Mouse (Mus musculus): ENCODE data around the gene Jazf1. TPM values are rescaled to one million over a fixed set of nuclear protein-coding genes. Genes with fewer than 3 reads are reported as not detected.

The Jazf1 gene
- polyA plus RNA-seq, 1 experiment from 2014 or later = 1.4 TPM

DNA sequence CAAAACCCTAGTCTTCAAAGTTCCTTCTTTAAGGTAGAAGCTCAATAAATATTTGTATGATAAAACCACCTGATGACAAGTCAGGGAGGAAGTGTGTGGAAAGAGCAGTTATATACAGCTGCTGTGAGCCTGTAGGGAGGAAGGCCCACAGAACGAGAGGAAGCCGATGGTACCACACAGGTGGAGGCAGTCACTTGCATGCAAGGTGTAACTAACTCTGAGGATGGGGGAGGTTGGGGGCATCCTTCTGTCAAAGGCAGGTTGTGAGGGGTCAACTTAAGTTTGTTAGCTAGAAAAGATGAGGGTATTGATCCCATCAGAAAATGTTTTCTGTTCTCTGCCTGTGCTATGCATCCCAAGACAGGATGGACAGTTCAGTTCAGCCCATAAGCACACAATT is 200.1 kb downstream of the Jazf1 start:
- H3K27ac ChIP-seq = no peak overlapping the region
- no peak overlapping the region for H3K9ac ChIP-seq
- H3K9me3 ChIP-seq (replicated peaks) = no peaks in the 10 kb centered on the region
- no peak overlapping the region for H3K4me2 ChIP-seq
- H3K4me1 ChIP-seq (replicated peaks) = no peaks in the 10 kb centered on the region
- no peaks in the 10 kb centered on the region for H3K27me3 ChIP-seq
- 64% methylated on average over 2 of the region's 2 CpGs for WGBS (ENCODE audit: insufficient replicate concordance)
- no peaks in the 10 kb centered on the region for H3K36me3 ChIP-seq
- H3K4me3 ChIP-seq (replicated peaks) = no peak overlapping the region
- ATAC-seq (ENCODE audit: low read depth) (no peak), DNase-seq (no peak)

DNA sequence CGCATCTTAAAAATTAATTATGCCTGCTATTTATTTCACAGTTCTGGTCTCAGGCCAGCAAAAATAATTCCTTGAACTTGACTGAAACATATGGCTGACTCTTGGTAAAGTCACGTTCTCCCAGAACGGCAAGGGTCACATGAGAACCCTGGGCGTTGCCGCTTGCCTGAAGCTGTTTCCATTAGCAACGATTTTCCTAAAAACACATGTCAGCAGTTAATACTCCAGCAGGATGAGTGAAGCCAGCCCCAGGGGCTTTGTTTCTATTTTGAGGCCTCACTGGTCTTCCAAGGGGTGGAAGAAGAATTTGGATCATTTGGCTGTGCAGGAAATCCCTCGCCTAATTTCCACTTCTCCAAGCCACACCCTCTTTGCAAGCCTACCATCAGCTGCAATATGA is 206.5 kb downstream of the Jazf1 start:
- Histone ChIP-seq H3K9ac (no peak overlapping the region), H3K27ac (no peak overlapping the region), H3K4me3 (replicated peaks) (no peak overlapping the region), H3K4me1 (replicated peaks) (no peaks in the 10 kb centered on the region), H3K9me3 (replicated peaks) (no peaks in the 10 kb centered on the region), H3K36me3 (no peaks in the 10 kb centered on the region), H3K27me3 (no peaks in the 10 kb centered on the region), H3K4me2 (no peak overlapping the region)
- ATAC-seq (ENCODE audit: low read depth) = no peak
- DNase-seq = no peak
- WGBS (ENCODE audit: insufficient replicate concordance) = 71% methylated on average over 7 of the region's 7 CpGs

DNA sequence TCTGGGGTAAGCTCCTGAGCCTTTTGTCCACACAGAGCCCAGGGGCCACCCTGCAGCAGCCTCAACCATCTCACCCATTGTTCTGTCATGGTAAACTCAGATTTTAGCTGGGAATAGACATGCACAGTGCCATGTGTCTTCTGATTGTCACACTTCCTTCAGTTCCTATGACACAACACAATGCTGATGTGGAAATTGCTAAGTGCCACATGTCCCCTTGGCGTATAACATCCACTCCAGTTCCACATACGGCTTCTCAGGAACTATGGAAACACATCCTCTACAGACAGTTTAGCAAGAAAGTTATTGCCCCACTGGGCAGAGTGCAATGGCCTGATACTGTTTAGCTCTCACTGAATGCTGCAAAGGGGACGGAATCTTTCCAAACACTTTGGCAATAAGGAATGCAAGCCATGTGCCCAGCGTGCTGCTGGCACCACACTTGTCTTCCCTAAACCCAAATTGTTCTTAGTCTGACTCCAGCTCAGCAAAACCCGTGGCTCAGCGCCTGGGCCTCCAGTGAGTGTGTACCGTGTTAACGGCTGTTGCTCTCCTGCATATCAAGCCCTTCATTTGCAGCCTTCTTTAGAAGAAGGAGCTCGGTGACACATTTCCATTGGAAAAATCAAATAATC is 207.1 kb downstream of the Jazf1 start:
- 66% methylated on average over 9 of the region's 9 CpGs for WGBS (ENCODE audit: insufficient replicate concordance)
- Histone ChIP-seq H3K36me3 (no peaks in the 10 kb centered on the region), H3K27me3 (no peaks in the 10 kb centered on the region), H3K4me2 (no peak overlapping the region), H3K9me3 (replicated peaks) (no peaks in the 10 kb centered on the region), H3K27ac (no peak overlapping the region), H3K9ac (no peak overlapping the region), H3K4me1 (replicated peaks) (no peaks in the 10 kb centered on the region), H3K4me3 (replicated peaks) (no peak overlapping the region)
- DNase-seq = no peak
- ATAC-seq (ENCODE audit: low read depth) = no peak

DNA sequence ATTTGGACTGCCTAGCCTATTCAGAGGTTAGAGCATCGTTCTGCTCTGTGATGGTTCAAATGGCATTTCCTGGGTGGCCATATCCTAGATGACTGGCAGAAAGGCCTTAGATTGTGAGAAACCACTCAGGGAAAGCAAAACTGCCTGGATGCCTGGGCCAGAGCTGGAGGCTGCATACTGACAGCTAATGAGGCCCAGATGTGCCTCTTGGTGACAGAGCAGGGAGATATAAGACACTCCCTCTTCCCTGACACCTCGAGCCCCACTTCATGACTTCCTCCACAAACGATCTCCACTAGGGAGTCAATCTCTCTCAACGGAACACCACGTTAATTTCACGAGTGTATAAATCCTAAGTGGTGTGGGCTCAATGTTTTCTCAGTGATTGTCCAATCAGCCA is 207.7 kb downstream of the Jazf1 start:
- 41% methylated on average over 6 of the region's 6 CpGs for WGBS (ENCODE audit: insufficient replicate concordance)
- no peaks in the 10 kb centered on the region for H3K27me3 ChIP-seq
- H3K27ac ChIP-seq = no peak overlapping the region
- ATAC-seq (ENCODE audit: low read depth) (no peak), DNase-seq (no peak)
- no peak overlapping the region for H3K4me3 ChIP-seq (replicated peaks)
- H3K9me3 ChIP-seq (replicated peaks) = no peaks in the 10 kb centered on the region
- H3K36me3 ChIP-seq = no peaks in the 10 kb centered on the region
- no peak overlapping the region for H3K4me2 ChIP-seq
- no peaks in the 10 kb centered on the region for H3K4me1 ChIP-seq (replicated peaks)
- no peak overlapping the region for H3K9ac ChIP-seq

- H3K27ac ChIP-seq = no peak overlapping the region
- no peaks in the 10 kb centered on the region for H3K9me3 ChIP-seq (replicated peaks)
- no peak overlapping the region for H3K4me2 ChIP-seq
- DNase-seq = no peak
- 62% methylated on average over 3 of the region's 3 CpGs for WGBS (ENCODE audit: insufficient replicate concordance)
- no peak overlapping the region for H3K9ac ChIP-seq
- no peaks in the 10 kb centered on the region for H3K36me3 ChIP-seq
- no peak overlapping the region for H3K4me3 ChIP-seq (replicated peaks)
- H3K27me3 ChIP-seq = no peaks in the 10 kb centered on the region
- no peaks in the 10 kb centered on the region for H3K4me1 ChIP-seq (replicated peaks)
- ATAC-seq (ENCODE audit: low read depth) = no peak
These were observed 209.5 kb downstream of the Jazf1 start for GRCm38 (mm10) chr6:52858911-52859431.

- Histone ChIP-seq H3K36me3 (no peaks in the 10 kb centered on the region), H3K27me3 (no peaks in the 10 kb centered on the region), H3K4me2 (no peak overlapping the region), H3K4me3 (replicated peaks) (no peak overlapping the region), H3K27ac (no peak overlapping the region), H3K9me3 (replicated peaks) (no peaks in the 10 kb centered on the region), H3K4me1 (replicated peaks) (no peaks in the 10 kb centered on the region), H3K9ac (no peak overlapping the region)
- ATAC-seq (ENCODE audit: low read depth) (no peak), DNase-seq (no peak)
- 58% methylated on average over 8 of the region's 8 CpGs for WGBS (ENCODE audit: insufficient replicate concordance)
These were observed 215.9 kb downstream of the Jazf1 start for GRCm38 (mm10) chr6:52852404-52853107.

- Histone ChIP-seq H3K4me1 (replicated peaks) (no peaks in the 10 kb centered on the region), H3K4me3 (replicated peaks) (no peak overlapping the region), H3K27ac (no peak overlapping the region), H3K4me2 (no peak overlapping the region), H3K9ac (no peak overlapping the region), H3K27me3 (no peaks in the 10 kb centered on the region), H3K36me3 (no peaks in the 10 kb centered on the region), H3K9me3 (replicated peaks) (no peaks in the 10 kb centered on the region)
- DNase-seq (no peak), ATAC-seq (ENCODE audit: low read depth) (no peak)
- WGBS (ENCODE audit: insufficient replicate concordance) = 51% methylated on average over 3 of the region's 3 CpGs
These were observed 216.5 kb downstream of the Jazf1 start for GRCm38 (mm10) chr6:52851975-52852374.

DNA sequence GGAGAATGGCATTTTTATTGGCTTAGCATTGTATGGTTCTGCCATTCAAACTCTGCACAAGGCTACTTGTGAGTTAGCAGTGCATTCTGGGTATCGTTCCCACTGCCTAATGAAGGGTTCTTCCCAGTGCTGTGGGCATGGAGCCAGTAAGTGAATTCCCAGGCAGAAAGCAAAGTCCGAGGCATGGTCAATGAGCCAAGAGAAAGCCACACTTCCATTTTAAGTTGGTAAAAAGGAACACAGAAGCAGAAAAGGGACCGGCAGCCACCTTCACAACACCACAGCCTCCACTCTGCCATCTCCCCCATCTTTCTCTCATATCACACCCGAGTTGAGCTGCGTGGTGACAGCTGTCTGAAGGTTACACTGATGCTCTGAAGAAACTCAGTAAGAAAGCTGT is 217.4 kb downstream of the Jazf1 start:
- no peaks in the 10 kb centered on the region for H3K4me1 ChIP-seq (replicated peaks)
- WGBS (ENCODE audit: insufficient replicate concordance) = 53% methylated on average over 5 of the region's 5 CpGs
- ATAC-seq (ENCODE audit: low read depth) = no peak
- no peak overlapping the region for H3K4me2 ChIP-seq
- no peak for DNase-seq
- H3K4me3 ChIP-seq (replicated peaks) = no peak overlapping the region
- H3K9me3 ChIP-seq (replicated peaks) = no peaks in the 10 kb centered on the region
- no peak overlapping the region for H3K9ac ChIP-seq
- no peaks in the 10 kb centered on the region for H3K27me3 ChIP-seq
- H3K36me3 ChIP-seq = no peaks in the 10 kb centered on the region
- no peak overlapping the region for H3K27ac ChIP-seq

GRCm38 (mm10) chr6:52848199-52848598 is 220.2 kb downstream of the Jazf1 start:
- Histone ChIP-seq H3K4me1 (replicated peaks) (no peaks in the 10 kb centered on the region), H3K4me3 (replicated peaks) (no peak overlapping the region), H3K36me3 (no peaks in the 10 kb centered on the region), H3K27ac (no peak overlapping the region), H3K9ac (no peak overlapping the region), H3K27me3 (no peaks in the 10 kb centered on the region), H3K9me3 (replicated peaks) (no peaks in the 10 kb centered on the region), H3K4me2 (no peak overlapping the region)
- ATAC-seq (ENCODE audit: low read depth) (no peak), DNase-seq (no peak)
- WGBS (ENCODE audit: insufficient replicate concordance) = 55% methylated on average over 6 of the region's 6 CpGs

GRCm38 (mm10) chr6:52846314-52846713 is 222.1 kb downstream of the Jazf1 start:
- ATAC-seq (ENCODE audit: low read depth) (no peak), DNase-seq (no peak)
- no peaks in the 10 kb centered on the region for H3K9me3 ChIP-seq (replicated peaks)
- H3K27ac ChIP-seq = no peak overlapping the region
- no peaks in the 10 kb centered on the region for H3K4me1 ChIP-seq (replicated peaks)
- H3K36me3 ChIP-seq = no peaks in the 10 kb centered on the region
- H3K9ac ChIP-seq = no peak overlapping the region
- WGBS (ENCODE audit: insufficient replicate concordance) = 67% methylated on average over 2 of the region's 2 CpGs
- no peak overlapping the region for H3K4me3 ChIP-seq (replicated peaks)
- no peaks in the 10 kb centered on the region for H3K27me3 ChIP-seq
- H3K4me2 ChIP-seq = no peak overlapping the region

DNA sequence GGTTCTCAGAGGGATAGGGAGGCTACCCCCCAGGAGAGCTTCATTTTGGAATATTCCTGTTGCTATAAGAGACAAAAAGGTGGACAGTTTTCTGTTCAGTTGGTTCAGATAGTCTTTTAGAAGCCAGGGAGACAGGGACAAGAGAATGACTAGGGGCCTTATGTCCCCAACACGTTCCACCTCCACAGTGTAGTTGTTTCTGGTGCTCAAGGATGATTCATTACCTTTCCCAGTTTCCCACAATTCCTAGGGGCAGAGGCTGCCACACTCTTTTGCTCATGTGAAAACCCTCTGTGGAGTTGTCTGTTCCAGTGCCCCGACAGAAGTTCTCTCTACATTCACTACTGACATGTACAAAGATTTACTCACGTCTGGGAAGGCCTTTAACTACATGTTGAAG is 223.7 kb downstream of the Jazf1 start:
- no peak overlapping the region for H3K4me3 ChIP-seq (replicated peaks)
- H3K4me2 ChIP-seq = no peak overlapping the region
- H3K27ac ChIP-seq = no peak overlapping the region
- 61% methylated on average over 3 of the region's 3 CpGs for WGBS (ENCODE audit: insufficient replicate concordance)
- no peaks in the 10 kb centered on the region for H3K4me1 ChIP-seq (replicated peaks)
- H3K9me3 ChIP-seq (replicated peaks) = no peaks in the 10 kb centered on the region
- DNase-seq (no peak), ATAC-seq (ENCODE audit: low read depth) (no peak)
- no peaks in the 10 kb centered on the region for H3K27me3 ChIP-seq
- no peak overlapping the region for H3K9ac ChIP-seq
- H3K36me3 ChIP-seq = no peaks in the 10 kb centered on the region

DNA sequence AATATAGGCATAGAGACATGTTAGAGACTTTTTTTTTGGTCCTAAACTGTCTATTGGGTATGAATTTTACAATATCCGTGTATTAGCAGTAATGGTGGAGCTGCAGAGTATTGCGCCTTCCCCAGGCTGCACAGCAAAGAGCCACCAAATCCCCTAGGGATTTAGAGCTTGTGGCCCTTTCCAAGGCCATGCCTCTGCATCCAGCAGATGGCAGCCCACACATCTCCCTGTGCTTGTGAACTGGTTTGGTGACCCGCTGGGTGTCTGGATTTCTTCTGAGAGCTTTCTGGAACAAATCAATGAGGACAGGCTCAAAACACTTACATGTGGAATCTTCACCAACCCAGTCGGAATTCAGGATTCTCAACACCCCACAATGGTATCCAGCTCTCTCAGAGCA is 225.4 kb downstream of the Jazf1 start:
- no peak for DNase-seq
- Histone ChIP-seq H3K27me3 (no peaks in the 10 kb centered on the region), H3K4me2 (no peak overlapping the region), H3K4me3 (replicated peaks) (no peak overlapping the region), H3K9me3 (replicated peaks) (no peaks in the 10 kb centered on the region), H3K36me3 (no peaks in the 10 kb centered on the region), H3K27ac (no peak overlapping the region), H3K4me1 (replicated peaks) (no peaks in the 10 kb centered on the region), H3K9ac (no peak overlapping the region)
- ATAC-seq (ENCODE audit: low read depth) = no peak
- 46% methylated on average over 4 of the region's 4 CpGs for WGBS (ENCODE audit: insufficient replicate concordance)
